Mouse (Mus musculus): Measurements from ENCODE around the gene Zfp579.
"Not testable (repeated sequence)": the region's sequence is repeated elsewhere in the genome, so short reads cannot be mapped to it uniquely, and the experiment has no call there.

Gene Zfp579

DNA sequence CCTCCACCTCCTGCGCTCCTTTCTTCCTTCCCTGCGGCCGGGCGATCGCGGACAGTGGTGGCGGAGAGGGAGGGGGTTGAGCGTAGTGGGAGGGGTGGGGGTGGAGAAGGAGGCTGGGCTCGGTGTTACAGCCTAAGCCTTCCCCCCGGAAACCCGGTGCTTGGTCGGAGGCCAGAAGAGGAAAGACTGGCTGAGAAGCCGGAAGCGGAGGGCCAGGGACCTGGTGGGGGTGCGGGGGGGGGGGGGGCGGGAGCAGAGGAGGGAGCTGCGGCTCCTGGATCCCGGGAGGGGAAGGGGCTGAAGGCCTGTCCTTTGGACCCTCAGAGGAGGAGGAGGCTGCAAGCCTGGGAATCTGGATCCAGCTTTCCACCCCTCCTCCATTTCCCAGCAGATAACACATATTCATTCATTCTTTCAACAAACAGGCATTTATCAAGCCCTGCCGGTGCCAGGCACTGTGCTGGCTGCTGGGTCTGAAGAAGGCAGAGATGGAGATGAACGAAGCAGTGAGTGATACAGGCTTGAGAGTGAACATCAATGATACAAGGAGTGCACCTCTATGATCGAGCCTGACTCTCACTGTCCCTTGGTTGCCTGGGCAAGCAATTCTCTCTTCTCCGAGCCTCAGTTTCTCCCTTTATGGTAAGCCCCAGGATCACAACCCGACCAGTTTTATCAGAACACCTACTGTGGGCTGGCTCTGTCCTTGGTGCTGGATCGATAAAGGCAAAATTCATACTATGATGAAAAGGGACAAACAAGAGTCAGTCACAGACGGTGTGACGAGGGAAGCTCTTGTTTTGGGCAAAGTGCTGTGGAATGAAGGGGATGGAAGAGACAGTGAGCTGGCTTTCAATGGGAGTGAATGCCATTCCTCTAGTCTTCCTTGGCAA is at the start of gene Zfp579:
TSS of gene Zfp579 (minus strand) at position 156 of the 893 bp plus-strand sequence.
- DNase-seq: peak; percentile 89

DNA sequence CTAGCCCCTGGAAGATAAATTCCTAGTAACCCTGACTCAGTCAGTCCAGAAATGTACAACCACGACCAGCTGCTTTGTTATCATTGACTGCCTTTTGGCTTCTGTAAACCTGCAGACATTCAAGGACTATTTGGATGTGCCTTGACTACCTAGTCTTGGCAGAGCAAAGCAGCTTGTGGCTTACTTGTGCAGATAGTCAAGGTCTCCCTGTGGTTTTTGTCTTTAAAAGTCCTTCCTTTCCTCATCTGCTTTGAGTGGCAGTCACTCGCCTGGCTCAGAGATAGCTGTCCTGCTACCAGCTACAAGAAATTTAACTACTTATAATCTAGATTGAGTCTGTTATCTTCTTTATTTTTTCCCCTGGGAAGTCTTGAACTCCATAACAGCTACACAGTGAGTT is 49.0 kb upstream of the Zfp579 start:
- no peak for DNase-seq

DNA sequence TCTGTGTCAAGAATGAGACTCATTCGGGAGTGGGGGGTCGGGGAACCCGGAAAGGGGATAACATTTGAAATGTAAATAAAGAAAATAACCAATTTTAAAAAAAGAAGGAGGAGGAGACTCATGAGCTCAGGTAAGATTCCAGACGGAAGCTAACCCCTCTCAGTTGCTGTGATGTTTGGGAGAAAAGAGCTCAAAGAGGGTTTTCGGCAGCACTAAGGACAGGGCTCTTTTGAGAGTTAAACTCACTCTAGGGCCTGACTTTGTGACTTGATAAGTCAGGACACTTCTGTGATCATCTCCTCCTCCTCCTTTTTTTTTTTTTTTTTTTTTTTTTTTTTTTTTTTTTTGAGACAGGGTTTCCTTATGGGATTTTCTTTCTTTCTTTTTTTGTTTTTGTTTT is 43.0 kb upstream of the Zfp579 start:
- DNase-seq: no peak

DNA sequence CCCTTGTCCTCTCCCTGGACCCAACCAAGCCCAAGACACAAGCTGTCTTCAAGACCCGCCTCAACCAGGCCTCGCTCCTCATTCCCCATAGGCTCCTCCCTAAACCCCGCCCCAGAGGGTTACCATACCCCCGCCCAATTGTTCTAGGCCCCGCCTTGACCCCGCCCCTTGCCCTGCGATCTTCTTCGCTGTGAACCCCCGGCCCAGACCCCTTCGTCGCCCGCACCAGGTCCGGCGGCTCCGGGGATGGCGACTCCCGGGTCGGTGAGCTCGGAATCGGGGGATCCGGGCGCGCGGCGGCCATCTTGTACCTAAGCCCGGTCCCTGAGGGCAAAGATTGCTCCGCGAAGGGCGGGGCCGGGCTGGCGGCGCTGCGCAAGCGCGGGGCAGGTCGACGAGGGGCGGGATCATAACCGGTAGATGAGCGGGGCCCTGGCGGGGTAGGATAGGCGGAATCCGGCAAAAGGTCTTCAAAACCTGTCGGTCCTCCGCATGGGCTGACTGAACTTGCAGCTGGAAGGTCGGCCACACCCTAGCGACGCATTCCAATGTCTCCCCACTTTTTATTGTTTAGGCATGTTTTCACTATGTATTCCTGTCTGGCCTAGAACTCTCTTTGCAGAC is 42.3 kb upstream of the Zfp579 start, which contains the start of gene Zfp784:
TSS of gene Zfp784 (minus strand) at position 338 of the 624 bp plus-strand sequence.
- peak; percentile 94 for DNase-seq

DNA sequence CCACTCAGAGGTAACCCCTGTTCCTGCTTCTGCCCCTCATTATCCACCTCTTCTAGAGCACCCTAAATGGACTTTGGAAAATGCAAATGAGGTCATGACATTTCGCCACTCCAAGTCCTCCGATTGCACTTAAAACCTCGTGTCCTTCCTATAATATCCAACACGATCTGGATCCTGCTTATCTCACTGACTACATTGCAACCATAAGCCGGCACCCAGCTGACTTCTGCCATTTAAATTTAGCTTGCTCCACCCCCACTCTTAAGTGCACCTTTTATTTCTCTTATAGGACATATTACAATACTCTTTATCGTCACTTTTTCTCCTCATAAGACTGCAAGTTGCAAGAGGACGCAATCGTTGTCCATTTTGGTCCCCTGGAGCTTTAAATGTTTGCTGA is 41.5 kb upstream of the Zfp579 start:
- DNase-seq: no peak

DNA sequence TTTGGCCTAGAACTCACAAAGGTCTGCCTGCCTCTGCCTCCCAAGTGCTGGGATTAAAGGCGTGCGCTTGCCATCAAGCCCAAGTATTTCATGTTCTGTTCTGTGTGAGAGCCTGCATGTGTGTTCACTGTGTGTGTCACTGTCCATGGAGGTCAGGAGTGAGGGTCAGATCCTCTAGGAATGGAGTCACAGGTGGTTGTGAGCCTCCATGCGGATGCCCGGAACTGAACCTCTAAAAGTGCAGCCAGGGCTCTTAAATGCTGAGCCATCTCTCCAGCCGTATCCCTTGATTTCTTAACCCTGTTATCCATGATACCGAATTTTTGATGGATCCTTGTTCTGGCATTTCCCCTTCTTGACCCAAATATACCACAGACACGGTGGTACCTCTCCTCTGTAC is 41.1 kb upstream of the Zfp579 start:
- DNase-seq: no peak

DNA sequence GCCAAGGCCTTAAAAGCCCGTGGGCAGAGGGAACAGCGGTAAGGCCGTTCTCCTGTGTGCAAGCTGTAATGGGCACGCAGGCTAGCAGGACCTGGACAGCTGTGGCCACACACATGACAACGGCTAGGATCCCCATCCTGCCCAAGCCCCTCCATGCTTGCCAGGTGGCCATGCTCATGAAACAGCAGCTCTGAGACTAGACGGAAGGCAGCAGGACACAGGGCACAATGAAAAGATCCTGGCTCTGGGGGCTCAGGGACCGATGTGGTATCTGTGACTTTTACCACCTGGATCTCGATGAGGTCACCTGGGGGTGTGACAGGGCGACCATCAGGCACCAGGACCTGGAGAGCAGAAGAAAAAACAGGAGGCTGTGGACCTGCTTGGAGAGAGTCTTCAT is 40.2 kb upstream of the Zfp579 start:
- DNase-seq: no peak

DNA sequence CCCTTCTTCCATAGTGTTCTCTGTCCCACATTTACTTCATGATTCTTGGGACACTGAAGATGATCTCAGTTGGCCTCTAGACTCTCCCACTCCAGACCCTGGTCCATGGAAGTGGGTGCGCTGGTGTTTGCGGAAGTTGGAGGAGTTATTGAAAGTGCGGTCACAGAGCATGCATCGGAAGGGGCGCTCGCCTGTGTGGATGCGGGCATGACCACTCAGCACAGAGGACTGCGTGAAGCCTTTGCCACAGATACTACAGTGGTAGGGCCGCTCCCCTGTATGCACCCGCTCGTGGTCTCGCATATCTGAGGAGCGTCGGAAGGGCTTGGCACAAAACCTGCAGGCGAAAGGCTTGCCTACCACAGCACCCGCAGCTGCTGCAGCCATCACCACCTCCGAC is 39.7 kb upstream of the Zfp579 start:
- DNase-seq: no peak

DNA sequence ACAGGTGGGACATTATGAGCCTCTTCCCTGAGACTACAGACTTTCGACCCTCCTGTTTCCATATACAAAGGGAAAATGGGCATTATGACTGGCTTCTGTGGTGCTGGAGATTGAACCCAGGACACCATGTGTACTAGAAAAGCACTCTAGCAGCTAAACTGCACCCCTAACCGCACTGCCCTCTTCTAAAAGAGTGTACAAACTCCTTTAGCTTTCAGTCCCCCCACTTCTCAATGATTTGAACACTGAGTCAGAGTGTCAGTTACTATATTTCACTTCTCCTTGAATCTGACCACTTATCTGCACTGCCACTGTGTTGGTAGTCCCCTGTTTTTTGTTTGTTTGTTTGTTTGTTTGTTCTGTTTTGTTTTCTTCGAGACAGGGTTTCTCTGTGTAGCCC is 37.9 kb upstream of the Zfp579 start, which contains the start of gene 4632433K11Rik:
TSS of gene 4632433K11Rik (plus strand) at position 301 of the 400 bp plus-strand sequence.
- no peak for DNase-seq

DNA sequence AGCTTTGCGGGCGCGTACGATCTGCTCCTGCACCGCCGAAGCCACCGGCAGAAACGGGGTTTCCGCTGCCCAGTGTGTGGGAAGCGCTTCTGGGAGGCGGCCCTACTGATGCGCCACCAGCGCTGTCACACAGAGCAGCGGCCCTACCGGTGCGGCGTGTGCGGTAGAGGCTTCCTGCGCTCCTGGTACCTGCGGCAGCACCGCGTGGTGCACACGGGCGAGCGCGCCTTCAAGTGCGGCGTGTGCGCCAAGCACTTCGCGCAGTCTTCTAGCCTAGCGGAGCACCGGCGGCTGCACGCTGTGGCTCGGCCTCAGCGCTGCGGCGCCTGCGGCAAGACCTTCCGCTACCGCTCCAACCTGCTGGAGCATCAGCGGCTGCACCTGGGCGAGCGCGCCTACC is 35.5 kb upstream of the Zfp579 start:
- DNase-seq: no peak

DNA sequence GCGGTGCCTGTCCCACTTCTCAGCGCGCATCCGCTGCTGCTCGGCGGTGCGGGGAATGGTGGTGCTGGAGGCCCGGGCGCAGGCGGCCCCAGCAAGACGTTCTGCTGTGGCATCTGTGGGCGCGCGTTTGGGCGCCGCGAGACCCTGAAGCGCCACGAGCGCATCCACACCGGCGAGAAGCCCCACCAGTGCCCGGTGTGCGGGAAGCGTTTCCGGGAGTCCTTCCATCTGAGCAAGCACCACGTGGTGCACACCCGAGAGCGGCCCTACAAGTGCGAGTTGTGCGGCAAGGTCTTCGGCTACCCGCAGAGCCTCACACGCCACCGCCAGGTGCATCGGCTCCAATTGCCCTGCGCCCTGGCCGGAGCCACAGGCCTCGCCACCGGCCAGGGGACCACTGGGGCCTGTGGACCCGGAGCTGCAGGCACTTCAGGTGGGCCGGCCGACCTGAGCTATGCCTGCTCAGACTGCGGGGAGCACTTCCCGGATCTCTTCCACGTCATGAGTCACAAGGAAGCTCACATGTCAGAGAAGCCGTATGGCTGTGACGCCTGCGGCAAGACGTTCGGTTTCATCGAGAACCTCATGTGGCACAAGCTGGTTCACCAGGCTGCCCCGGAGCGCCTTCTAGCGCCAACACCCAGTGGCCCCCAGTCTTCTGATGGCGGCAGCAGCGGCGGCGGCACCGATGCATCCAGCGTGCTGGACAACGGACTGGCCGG is 34.8 kb upstream of the Zfp579 start:
- DNase-seq: no peak

DNA sequence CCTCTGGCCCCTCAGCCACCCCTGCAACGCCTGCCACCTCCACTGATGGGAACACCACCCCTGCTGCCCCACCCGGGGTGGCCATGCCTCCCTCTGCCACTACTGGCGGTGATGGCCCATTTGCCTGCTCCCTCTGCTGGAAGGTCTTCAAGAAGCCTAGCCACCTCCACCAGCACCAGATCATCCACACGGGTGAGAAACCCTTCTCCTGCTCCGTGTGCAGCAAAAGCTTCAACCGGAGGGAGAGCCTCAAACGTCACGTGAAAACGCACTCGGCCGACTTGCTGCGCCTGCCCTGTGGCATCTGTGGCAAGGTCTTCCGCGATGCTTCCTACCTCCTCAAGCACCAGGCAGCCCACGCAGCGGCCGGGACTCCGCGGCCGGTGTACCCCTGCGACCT is 34.0 kb upstream of the Zfp579 start:
- DNase-seq: no peak

DNA sequence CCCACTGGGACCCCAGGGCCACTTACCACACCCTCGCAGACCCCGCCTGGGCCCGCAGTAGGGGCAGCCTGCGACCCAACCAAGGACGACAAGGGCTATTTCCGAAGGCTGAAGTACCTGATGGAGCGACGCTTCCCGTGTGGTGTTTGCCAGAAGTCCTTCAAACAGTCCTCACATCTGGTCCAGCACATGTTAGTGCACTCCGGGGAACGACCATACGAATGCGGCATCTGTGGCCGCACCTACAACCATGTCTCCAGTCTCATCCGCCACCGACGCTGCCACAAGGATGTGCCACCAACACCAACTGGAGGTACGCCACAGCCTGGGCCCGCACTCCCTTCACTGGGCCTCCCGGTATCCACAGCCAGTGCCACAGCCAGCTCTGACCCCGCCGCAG is 33.6 kb upstream of the Zfp579 start:
- no peak for DNase-seq

DNA sequence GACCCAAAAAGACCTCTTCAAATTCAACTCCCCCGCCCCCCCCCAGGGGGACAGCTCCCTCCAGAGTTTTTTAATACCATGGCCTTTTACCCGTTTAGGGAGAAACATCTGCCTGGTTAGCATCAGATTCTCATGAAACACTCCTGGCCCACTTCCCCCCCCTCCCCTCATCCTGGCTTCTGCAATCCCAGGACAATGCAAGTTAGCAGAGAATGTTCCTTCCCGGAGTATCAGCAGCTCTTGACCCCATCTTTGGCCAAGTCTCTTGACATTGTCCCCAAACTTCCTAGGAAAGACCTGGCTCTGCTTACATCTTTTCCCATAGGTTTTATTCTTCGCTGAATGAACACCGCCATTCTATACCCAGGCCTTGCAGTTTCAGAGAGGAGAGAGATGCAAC is 25.2 kb upstream of the Zfp579 start:
- DNase-seq: no peak

DNA sequence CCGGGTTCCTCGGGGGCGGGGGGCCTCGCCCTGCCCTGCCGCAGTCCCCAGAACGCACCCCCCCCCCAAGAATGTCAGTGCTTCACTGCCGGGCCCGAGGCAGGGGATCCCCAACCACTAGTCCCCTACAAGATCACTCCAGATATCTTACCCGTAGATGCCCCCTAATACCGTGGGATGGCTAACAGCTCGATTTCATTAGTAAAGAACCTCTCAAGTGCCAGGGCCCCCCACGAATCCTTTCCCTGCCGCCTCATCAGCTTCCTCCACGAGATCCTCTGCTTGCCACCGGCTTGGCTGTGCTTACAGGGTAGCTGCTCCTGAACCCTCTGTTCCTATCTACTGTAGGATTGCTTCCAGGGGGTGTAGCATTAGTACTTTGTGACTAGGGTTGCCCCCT is 24.7 kb upstream of the Zfp579 start:
- DNase-seq: no peak

DNA sequence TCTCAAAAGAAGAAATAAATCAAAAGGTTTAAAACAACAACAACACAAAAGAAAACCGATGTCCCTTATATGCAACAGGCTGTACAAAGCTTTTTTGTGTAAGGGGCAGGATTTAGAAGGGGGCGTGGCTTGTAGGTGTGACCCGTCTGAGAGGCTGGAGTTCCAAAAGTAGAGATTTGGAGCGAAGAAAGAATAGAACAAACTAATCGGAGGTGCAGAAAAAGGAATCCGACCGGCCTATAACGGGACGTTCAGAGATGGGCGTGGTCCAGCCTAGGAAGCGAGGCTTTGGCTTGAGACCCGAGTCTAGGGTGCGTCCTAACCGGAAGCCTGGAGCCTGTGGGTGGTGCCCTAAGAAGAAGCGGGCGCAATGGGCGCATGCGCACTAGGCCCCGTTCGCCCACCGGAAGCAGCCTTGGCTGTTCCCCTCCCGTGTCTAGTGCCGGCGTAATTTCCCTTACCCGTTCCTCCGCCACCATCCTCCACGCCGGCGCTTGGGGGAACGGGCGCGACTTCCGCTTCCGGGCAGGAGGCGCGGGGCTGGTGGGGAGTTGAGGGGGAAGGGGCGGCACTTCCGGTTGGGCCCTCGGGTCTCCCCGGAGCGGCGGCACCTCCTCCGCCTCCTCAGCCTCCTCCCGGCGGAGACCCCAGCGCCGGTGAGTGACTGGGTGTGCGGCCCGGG is 24.2 kb upstream of the Zfp579 start, which contains the start of the genes Zfp865 and Ccdc106:
TSS of gene Zfp865 (plus strand) at position 377 of the 682 bp plus-strand sequence.
TSS of gene Ccdc106 (plus strand) at position 554 of the 682 bp plus-strand sequence.
- DNase-seq: peak; percentile 99

DNA sequence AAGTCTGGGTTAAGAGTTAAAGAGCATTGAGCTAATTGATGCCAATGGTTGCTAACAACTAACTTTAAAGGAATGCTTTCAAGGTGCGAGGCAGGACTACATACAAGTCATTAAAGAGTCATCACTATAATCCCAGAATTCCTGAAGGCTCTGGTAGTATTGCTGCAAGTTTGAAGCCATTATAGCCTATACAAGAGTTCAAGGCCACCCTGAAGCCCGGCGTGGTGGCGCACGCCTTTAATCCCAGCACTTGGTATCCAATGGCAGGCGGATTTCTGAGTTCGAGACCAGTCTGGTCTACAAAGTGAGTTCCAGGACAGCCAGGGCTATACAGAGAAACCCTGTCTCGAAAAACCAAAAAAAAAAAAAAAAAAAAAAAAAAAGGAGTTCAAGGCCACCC is 23.6 kb upstream of the Zfp579 start:
- DNase-seq: not testable (repeated sequence)

DNA sequence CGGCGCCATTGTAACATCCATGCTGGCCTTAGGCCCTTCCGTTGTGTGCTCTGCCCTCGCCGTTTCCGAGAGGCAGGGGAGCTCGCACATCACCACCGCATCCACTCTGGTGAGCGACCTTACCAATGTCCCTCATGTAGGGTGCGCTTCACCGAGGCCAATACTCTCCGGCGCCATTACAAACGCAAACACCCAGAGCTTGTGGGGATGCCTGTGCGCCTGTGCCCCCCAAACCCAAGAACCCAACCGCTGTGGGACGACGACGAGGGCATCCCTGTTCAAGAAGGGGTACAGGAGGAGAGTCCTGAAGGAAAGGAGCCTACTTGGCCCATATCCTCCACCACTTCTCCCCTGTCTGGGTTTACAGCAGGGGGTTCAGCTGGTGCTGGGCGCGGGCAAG is 22.0 kb upstream of the Zfp579 start:
- no peak for DNase-seq

DNA sequence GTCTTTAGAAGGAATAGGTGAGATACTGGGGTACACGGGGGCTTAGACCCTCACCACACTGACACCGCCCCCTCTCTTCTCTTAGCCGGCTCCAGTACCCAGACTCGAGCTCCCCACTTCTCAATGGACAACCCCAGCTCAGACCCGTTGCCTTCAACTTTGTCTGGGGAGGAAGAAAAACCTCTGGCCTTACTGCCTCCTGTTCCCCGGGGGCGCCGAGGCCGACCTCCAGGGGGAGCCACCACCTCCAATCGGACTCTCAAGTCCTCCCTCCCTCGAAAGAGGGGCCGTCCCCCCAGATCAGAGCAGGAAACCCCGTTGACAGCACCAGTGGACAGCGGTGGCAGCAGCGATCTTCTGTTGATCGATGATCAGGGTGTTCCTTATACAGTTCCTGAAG is 21.4 kb upstream of the Zfp579 start:
- DNase-seq: no peak

DNA sequence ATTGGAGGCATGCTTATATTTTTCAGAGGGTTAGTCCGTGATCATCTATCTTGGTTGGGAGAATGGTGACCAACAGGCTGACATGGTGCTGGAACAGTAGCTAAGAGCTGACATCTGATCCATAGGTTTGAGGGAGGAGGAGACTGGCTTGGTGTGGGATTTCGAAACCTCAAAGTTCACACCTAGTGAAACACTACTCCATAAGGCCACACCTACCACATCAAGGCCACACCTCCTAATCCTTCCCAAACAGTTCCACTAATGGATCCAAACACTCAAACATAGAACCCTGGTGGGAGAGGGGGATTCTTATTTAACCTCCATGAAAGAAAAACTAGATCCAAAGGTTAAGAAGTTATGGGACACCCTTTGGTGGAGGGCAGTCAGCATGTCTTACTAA is 21.0 kb upstream of the Zfp579 start:
- DNase-seq: no peak

DNA sequence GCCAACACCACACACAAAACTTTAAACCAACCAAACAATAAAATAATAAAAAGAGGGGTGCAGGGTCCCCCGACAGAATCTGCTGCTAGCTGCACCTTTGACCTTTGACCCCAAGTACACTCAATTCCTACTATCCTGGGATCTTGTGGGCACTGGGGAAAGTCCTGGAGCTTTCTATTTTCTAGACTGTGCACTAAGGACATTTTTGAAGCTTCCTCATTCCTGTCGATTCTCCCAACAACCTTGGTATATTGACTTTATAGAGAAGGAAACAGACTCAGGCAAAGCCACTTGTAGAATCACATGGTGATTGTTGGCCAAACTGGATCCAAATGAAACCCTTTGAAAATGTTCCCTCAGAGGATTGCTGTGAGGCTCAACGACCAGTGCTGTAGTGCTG is 20.1 kb upstream of the Zfp579 start:
- DNase-seq: no peak

DNA sequence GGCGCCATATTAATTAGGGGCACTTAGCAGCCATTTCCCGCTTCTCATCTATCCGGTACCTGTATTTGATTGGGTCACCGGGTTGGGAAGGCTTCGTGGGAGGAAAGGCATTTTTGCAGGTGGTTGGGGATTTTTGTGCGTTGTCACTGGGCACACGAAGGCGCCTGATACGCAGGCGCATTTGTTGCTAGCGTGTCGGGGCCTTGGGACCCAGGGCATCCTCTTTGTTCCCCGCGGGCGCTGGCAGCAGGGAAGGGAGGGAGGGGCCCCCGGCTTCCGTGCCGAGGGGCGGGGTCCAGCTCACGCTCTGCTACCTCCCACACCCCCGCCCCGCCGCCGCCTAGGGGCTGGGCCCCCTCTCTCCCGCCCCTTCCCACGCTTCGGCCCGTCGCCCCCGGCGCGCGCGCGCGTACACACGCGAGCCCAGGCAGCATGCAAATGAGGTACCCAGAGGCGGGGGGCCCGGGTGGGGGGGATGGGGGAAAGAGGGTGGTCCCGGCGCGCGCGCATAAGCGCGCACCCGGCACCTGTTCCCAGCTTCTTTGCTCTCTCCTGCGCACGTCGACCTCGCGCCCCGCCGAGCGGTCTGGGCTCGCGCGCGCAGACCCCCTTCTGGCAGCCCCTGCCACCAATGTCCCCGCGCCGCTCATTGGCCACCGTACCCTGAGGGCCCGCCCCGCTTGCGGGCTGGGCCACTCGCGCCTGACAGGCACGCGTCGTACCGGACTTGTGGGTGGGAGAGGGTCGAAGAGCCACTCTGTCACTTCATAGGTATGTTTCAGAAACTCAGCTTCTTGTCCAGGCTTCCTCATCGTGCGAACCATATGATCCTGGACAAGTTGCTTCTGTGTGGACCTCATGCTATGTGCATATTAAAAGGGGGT is 19.4 kb upstream of the Zfp579 start, which contains the start of gene Gm44973:
TSS of gene Gm44973 (plus strand) at position 379 of the 884 bp plus-strand sequence.
- peak; percentile 91 for DNase-seq
